Mouse (Mus musculus): Measurements from ENCODE around the gene Cox10. TPM values are rescaled to one million over a fixed set of nuclear protein-coding genes. Genes with fewer than 3 reads are reported as not detected.

The Cox10 gene
- polyA plus RNA-seq, 1 experiment from 2014 or later = 30.1 TPM

GRCm38 (mm10) chr11:63947024-63947423 is 132.2 kb downstream of the Cox10 start:
- Histone ChIP-seq H3K27ac (replicated peaks; ENCODE audit: low read depth, low read length) (no peak overlapping the region), H3K4me1 (ENCODE audit: control insufficient read depth, insufficient read depth, low read length) (no peaks in the 10 kb centered on the region), H3K9me3 (replicated peaks; ENCODE audit: control insufficient read depth, low read length) (no peaks in the 10 kb centered on the region), H3K4me2 (ENCODE audit: low read depth, low read length) (no peak overlapping the region), H3K9ac (replicated peaks; ENCODE audit: low read length) (no peak overlapping the region), H3K27me3 (ENCODE audit: control insufficient read depth, insufficient read depth, low read length) (no peaks in the 10 kb centered on the region), H3K36me3 (replicated peaks; ENCODE audit: control insufficient read depth, insufficient read depth, low read depth, low read length) (no peaks in the 10 kb centered on the region), H3K4me3 (ENCODE audit: low read depth, low read length) (no peak overlapping the region)
- ATAC-seq (replicated peaks; ENCODE audit: insufficient number of reproducible peaks, low FRiP score, low TSS enrichment, low read depth) (no peak), DNase-seq (ENCODE audit: low spot score) (no peak)
- WGBS = 84% methylated on average over 2 of the region's 2 CpGs

- Histone ChIP-seq H3K4me3 (ENCODE audit: low read depth, low read length) (no peak overlapping the region), H3K36me3 (replicated peaks; ENCODE audit: control insufficient read depth, insufficient read depth, low read depth, low read length) (no peaks in the 10 kb centered on the region), H3K9me3 (replicated peaks; ENCODE audit: control insufficient read depth, low read length) (no peaks in the 10 kb centered on the region), H3K27ac (replicated peaks; ENCODE audit: low read depth, low read length) (no peak overlapping the region), H3K27me3 (ENCODE audit: control insufficient read depth, insufficient read depth, low read length) (no peaks in the 10 kb centered on the region), H3K9ac (replicated peaks; ENCODE audit: low read length) (no peak overlapping the region), H3K4me2 (ENCODE audit: low read depth, low read length) (no peak overlapping the region), H3K4me1 (ENCODE audit: control insufficient read depth, insufficient read depth, low read length) (no peaks in the 10 kb centered on the region)
- no peak for DNase-seq (ENCODE audit: low spot score)
- WGBS = 94% methylated on average over 3 of the region's 3 CpGs
- ATAC-seq (replicated peaks; ENCODE audit: insufficient number of reproducible peaks, low FRiP score, low TSS enrichment, low read depth) = no peak
Observed at GRCm38 (mm10) chr11:63943947-63944346, 135.3 kb downstream of the Cox10 start.

- DNase-seq (ENCODE audit: low spot score) = no peak
- no peaks in the 10 kb centered on the region for H3K36me3 ChIP-seq (replicated peaks; ENCODE audit: control insufficient read depth, insufficient read depth, low read depth, low read length)
- no peak overlapping the region for H3K9ac ChIP-seq (replicated peaks; ENCODE audit: low read length)
- no peaks in the 10 kb centered on the region for H3K27me3 ChIP-seq (ENCODE audit: control insufficient read depth, insufficient read depth, low read length)
- no peak overlapping the region for H3K4me3 ChIP-seq (ENCODE audit: low read depth, low read length)
- H3K9me3 ChIP-seq (replicated peaks; ENCODE audit: control insufficient read depth, low read length) = no peaks in the 10 kb centered on the region
- 96% methylated on average over 13 of the region's 13 CpGs for WGBS
- ATAC-seq (replicated peaks; ENCODE audit: insufficient number of reproducible peaks, low FRiP score, low TSS enrichment, low read depth) = no peak
- H3K4me1 ChIP-seq (ENCODE audit: control insufficient read depth, insufficient read depth, low read length) = no peaks in the 10 kb centered on the region
- no peak overlapping the region for H3K27ac ChIP-seq (replicated peaks; ENCODE audit: low read depth, low read length)
- no peak overlapping the region for H3K4me2 ChIP-seq (ENCODE audit: low read depth, low read length)
Observed at GRCm38 (mm10) chr11:63943268-63943890, 135.9 kb downstream of the Cox10 start.

- H3K4me1 ChIP-seq (ENCODE audit: control insufficient read depth, insufficient read depth, low read length) = no peaks in the 10 kb centered on the region
- H3K9me3 ChIP-seq (replicated peaks; ENCODE audit: control insufficient read depth, low read length) = no peaks in the 10 kb centered on the region
- ATAC-seq (replicated peaks; ENCODE audit: insufficient number of reproducible peaks, low FRiP score, low TSS enrichment, low read depth) (no peak), DNase-seq (ENCODE audit: low spot score) (no peak)
- H3K27me3 ChIP-seq (ENCODE audit: control insufficient read depth, insufficient read depth, low read length) = no peaks in the 10 kb centered on the region
- H3K9ac ChIP-seq (replicated peaks; ENCODE audit: low read length) = no peak overlapping the region
- H3K36me3 ChIP-seq (replicated peaks; ENCODE audit: control insufficient read depth, insufficient read depth, low read depth, low read length) = no peaks in the 10 kb centered on the region
- 87% methylated on average over 8 of the region's 8 CpGs for WGBS
- H3K4me2 ChIP-seq (ENCODE audit: low read depth, low read length) = no peak overlapping the region
- no peak overlapping the region for H3K27ac ChIP-seq (replicated peaks; ENCODE audit: low read depth, low read length)
- H3K4me3 ChIP-seq (ENCODE audit: low read depth, low read length) = no peak overlapping the region
Observed at GRCm38 (mm10) chr11:63942177-63942576, 137.1 kb downstream of the Cox10 start.

- no peak overlapping the region for H3K9ac ChIP-seq (replicated peaks; ENCODE audit: low read length)
- no peak overlapping the region for H3K27ac ChIP-seq (replicated peaks; ENCODE audit: low read depth, low read length)
- H3K4me1 ChIP-seq (ENCODE audit: control insufficient read depth, insufficient read depth, low read length) = no peaks in the 10 kb centered on the region
- no peak for ATAC-seq (replicated peaks; ENCODE audit: insufficient number of reproducible peaks, low FRiP score, low TSS enrichment, low read depth)
- H3K27me3 ChIP-seq (ENCODE audit: control insufficient read depth, insufficient read depth, low read length) = no peaks in the 10 kb centered on the region
- WGBS = 15% methylated on average over 3 of the region's 3 CpGs
- no peak for DNase-seq (ENCODE audit: low spot score)
- no peaks in the 10 kb centered on the region for H3K36me3 ChIP-seq (replicated peaks; ENCODE audit: control insufficient read depth, insufficient read depth, low read depth, low read length)
- H3K9me3 ChIP-seq (replicated peaks; ENCODE audit: control insufficient read depth, low read length) = no peaks in the 10 kb centered on the region
- no peak overlapping the region for H3K4me2 ChIP-seq (ENCODE audit: low read depth, low read length)
- H3K4me3 ChIP-seq (ENCODE audit: low read depth, low read length) = no peak overlapping the region
Observed at GRCm38 (mm10) chr11:63936641-63937040, 142.6 kb downstream of the Cox10 start.

DNA sequence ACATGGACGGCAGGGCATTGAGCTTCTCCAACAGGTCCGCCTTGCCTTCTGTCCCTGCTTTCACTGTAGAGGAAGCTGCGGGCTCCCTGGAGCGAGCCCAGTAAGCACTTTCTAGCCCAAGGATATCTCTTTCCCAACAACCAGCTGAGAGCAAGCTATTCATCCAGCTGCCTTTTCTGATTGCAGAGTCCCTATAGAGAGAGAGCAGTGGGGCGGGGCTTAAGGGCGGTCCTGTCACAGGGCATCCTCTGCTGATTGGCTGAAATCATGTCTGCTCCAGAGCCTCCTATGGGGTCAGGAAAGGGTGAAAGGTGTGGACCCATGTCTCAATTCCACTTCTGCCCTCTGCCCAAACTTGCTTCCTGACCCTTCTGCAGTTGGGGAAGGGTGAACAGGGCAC is 152.4 kb downstream of the Cox10 start:
- H3K4me3 ChIP-seq (ENCODE audit: low read depth, low read length) = no peak overlapping the region
- H3K27ac ChIP-seq (replicated peaks; ENCODE audit: low read depth, low read length) = no peak overlapping the region
- peaks cover 15% of the 10 kb centered on the region for H3K27me3 ChIP-seq (ENCODE audit: control insufficient read depth, insufficient read depth, low read length)
- ATAC-seq (replicated peaks; ENCODE audit: insufficient number of reproducible peaks, low FRiP score, low TSS enrichment, low read depth) (no peak), DNase-seq (ENCODE audit: low spot score) (no peak)
- H3K9me3 ChIP-seq (replicated peaks; ENCODE audit: control insufficient read depth, low read length) = no peaks in the 10 kb centered on the region
- H3K36me3 ChIP-seq (replicated peaks; ENCODE audit: control insufficient read depth, insufficient read depth, low read depth, low read length) = no peaks in the 10 kb centered on the region
- H3K4me2 ChIP-seq (ENCODE audit: low read depth, low read length) = no peak overlapping the region
- H3K9ac ChIP-seq (replicated peaks; ENCODE audit: low read length) = no peak overlapping the region
- peaks cover 3% of the 10 kb centered on the region for H3K4me1 ChIP-seq (ENCODE audit: control insufficient read depth, insufficient read depth, low read length)
- 75% methylated on average over 6 of the region's 6 CpGs for WGBS

GRCm38 (mm10) chr11:63925161-63925582 is 154.1 kb downstream of the Cox10 start:
- H3K4me1 ChIP-seq (ENCODE audit: control insufficient read depth, insufficient read depth, low read length) = peaks cover 3% of the 10 kb centered on the region
- H3K27me3 ChIP-seq (ENCODE audit: control insufficient read depth, insufficient read depth, low read length) = peaks cover 19% of the 10 kb centered on the region
- H3K9me3 ChIP-seq (replicated peaks; ENCODE audit: control insufficient read depth, low read length) = no peaks in the 10 kb centered on the region
- under 1% methylated on average over 31 of the region's 31 CpGs for WGBS
- H3K36me3 ChIP-seq (replicated peaks; ENCODE audit: control insufficient read depth, insufficient read depth, low read depth, low read length) = no peaks in the 10 kb centered on the region
- peak overlapping the region; percentile 51 for H3K4me2 ChIP-seq (ENCODE audit: low read depth, low read length)
- peak overlapping the region; percentile 25 for H3K4me3 ChIP-seq (ENCODE audit: low read depth, low read length)
- peak; percentile 83 for DNase-seq (ENCODE audit: low spot score)
- no peak overlapping the region for H3K27ac ChIP-seq (replicated peaks; ENCODE audit: low read depth, low read length)
- peak overlapping the region; percentile 2; the same call in 1 of the 2 replicates for H3K9ac ChIP-seq (replicated peaks; ENCODE audit: low read length)
- no peak for ATAC-seq (replicated peaks; ENCODE audit: insufficient number of reproducible peaks, low FRiP score, low TSS enrichment, low read depth)

DNA sequence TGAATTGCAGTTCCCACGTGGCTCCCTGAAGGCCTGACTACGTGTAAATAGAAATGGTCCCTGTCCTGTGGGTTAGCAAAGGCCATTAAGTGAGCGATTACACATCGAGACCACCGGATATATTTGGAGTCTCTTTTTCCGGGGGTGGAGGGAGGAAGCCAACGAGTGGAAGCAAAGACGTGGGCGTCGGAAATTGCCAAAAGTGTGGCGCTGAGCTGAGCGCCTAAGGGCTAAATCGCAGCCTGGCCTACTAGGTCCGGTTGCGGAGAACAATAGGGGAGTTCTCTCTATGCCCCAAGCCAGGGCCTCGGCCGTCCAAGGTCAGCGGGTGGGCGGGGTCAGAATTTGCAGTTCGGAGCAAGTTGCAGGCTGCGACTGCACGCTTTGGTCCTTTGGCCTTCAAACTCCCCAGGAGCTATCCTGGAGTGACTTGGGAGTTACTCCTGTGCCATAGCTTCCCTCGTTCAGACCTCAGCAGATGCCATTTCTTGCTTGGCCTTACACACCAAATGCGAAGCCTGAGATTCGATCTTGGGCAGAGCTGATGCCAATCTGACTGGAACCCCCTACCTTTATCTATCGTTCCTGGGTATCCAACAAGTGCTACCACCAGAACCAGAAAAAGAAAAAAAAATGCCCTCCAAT is 154.9 kb downstream of the Cox10 start:
- DNase-seq (ENCODE audit: low spot score) = peak; percentile 29
- peaks cover 3% of the 10 kb centered on the region for H3K4me1 ChIP-seq (ENCODE audit: control insufficient read depth, insufficient read depth, low read length)

More for the DNA sequence above, 154.9 kb downstream of the Cox10 start:
- Histone ChIP-seq H3K9me3 (replicated peaks; ENCODE audit: control insufficient read depth, low read length) (no peaks in the 10 kb centered on the region), H3K27ac (replicated peaks; ENCODE audit: low read depth, low read length) (no peak overlapping the region), H3K4me2 (ENCODE audit: low read depth, low read length) (peak overlapping the region; percentile 17; the same call in 1 of the 2 replicates), H3K27me3 (ENCODE audit: control insufficient read depth, insufficient read depth, low read length) (peaks cover 21% of the 10 kb centered on the region), H3K9ac (replicated peaks; ENCODE audit: low read length) (no peak overlapping the region), H3K36me3 (replicated peaks; ENCODE audit: control insufficient read depth, insufficient read depth, low read depth, low read length) (no peaks in the 10 kb centered on the region), H3K4me3 (ENCODE audit: low read depth, low read length) (0 out of 2 replicates have a peak overlapping the region, but pooled peaks have one; percentile 1)
- ATAC-seq (replicated peaks; ENCODE audit: insufficient number of reproducible peaks, low FRiP score, low TSS enrichment, low read depth) = no peak
- WGBS = 2% methylated on average over 26 of the region's 26 CpGs

All from embryonic facial prominence, embryonic 11.5 days (tissue).